Mouse (Mus musculus) lung, embryonic 15.5 days (tissue): ENCODE results near the gene Gins3. TPM values are rescaled to one million over a fixed set of nuclear protein-coding genes. Genes with fewer than 3 reads are reported as not detected.
"Not testable (repeated sequence)": the region's sequence is repeated elsewhere in the genome, so short reads cannot be mapped to it uniquely, and the experiment has no call there.

Experiments used
- ATAC-seq: fragments of 200-750 bp; cut with Nextera tagmentation; 2 replicates; pipeline ENCODE4 v1.8.0; 2017; ENCODE audit warnings: moderate number of reproducible peaks, borderline replicate concordance; ENCODE audit not compliant: low FRiP score, low TSS enrichment; ENCODE audit errors: extremely low read depth
- H3K27ac ChIP-seq: fragments of 300-500 bp; sonication (generic); 2 replicates; pipeline ENCODE4 v1.5.1; 2015; ENCODE audit warnings: moderate library complexity, mild to moderate bottlenecking, inconsistent platforms
- H3K27me3 ChIP-seq: fragments of 300-500 bp; sonication (generic); 2 replicates; pipeline ENCODE4 v1.6.1; 2015; ENCODE audit warnings: inconsistent platforms
- H3K36me3 ChIP-seq: fragments of 300-500 bp; sonication (generic); 2 replicates; pipeline ENCODE4 v1.6.1; 2015; ENCODE audit warnings: inconsistent platforms
- H3K4me1 ChIP-seq: fragments of 300-500 bp; sonication (generic); 2 replicates; pipeline ENCODE4 v1.6.1; 2015; ENCODE audit warnings: inconsistent platforms
- H3K4me2 ChIP-seq: fragments of 300-500 bp; sonication (generic); 2 replicates; pipeline ENCODE4 v1.6.1; 2015; ENCODE audit warnings: inconsistent platforms, mild to moderate bottlenecking, moderate library complexity
- H3K4me3 ChIP-seq: fragments of 300-500 bp; sonication (generic); 2 replicates; pipeline ENCODE4 v1.5.1; 2015; ENCODE audit warnings: mild to moderate bottlenecking, inconsistent platforms
- H3K9ac ChIP-seq: fragments of 300-500 bp; sonication (generic); 2 replicates; pipeline ENCODE4 v1.6.1; 2015; ENCODE audit warnings: inconsistent platforms
- H3K9me3 ChIP-seq: fragments of 300-500 bp; sonication (generic); 2 replicates; pipeline ENCODE4 v1.6.1; 2016; ENCODE audit warnings: inconsistent platforms
- WGBS: fragments of 180-500 bp; shearing (Covaris S2); methylation state at CpG from one replicate; pipeline ENCODE4 v1.1.7; 2015; 5-methylcytosine and 5-hydroxymethylcytosine counted together
- polyA plus RNA-seq: library from polyadenylated mRNA; unstranded; fragments of >200 nt; fragmentation: Nextera tagmentation; extraction: Ambion mirVana; gene quantifications from 2 replicates; pipeline ENCODE4 v1.2.1, GENCODE M21; 2015

Gene Gins3
- polyA plus RNA-seq, 1 experiment from 2014 or later, result 25.3 TPM

GRCm38 (mm10) chr8:95606509-95606908 lies 26.7 kb upstream of the Gins3 start:
- not testable (repeated sequence) for H3K4me2 ChIP-seq, H3K4me3 ChIP-seq, H3K4me1 ChIP-seq, H3K9me3 ChIP-seq, H3K27ac ChIP-seq, H3K36me3 ChIP-seq, H3K27me3 ChIP-seq, ATAC-seq, H3K9ac ChIP-seq
- 16% methylated on average over 4 of the region's 5 CpGs for WGBS

GRCm38 (mm10) chr8:95607210-95607609 lies 26.0 kb upstream of the Gins3 start:
- WGBS, result 52% methylated on average over 9 of the region's 9 CpGs
- no peaks in the 10 kb centered on the region for H3K9me3 ChIP-seq
- H3K36me3 ChIP-seq, result no peaks in the 10 kb centered on the region
- H3K4me1 ChIP-seq, result no peaks in the 10 kb centered on the region
- no peak overlapping the region for H3K4me3 ChIP-seq
- ATAC-seq, result no peak
- no peaks in the 10 kb centered on the region for H3K27me3 ChIP-seq
- no peak overlapping the region for H3K27ac ChIP-seq
- no peak overlapping the region for H3K9ac ChIP-seq
- H3K4me2 ChIP-seq, result no peak overlapping the region

GRCm38 (mm10) chr8:95609406-95609805 lies 23.8 kb upstream of the Gins3 start:
- H3K4me3 ChIP-seq, result no peak overlapping the region
- 78% methylated on average over 5 of the region's 5 CpGs for WGBS
- H3K9ac ChIP-seq, result no peak overlapping the region
- no peak for ATAC-seq
- no peaks in the 10 kb centered on the region for H3K36me3 ChIP-seq
- no peak overlapping the region for H3K27ac ChIP-seq
- H3K4me2 ChIP-seq, result no peak overlapping the region
- peaks cover 3% of the 10 kb centered on the region; the same call in 1 of the 2 replicates for H3K27me3 ChIP-seq
- H3K4me1 ChIP-seq, result no peaks in the 10 kb centered on the region
- no peaks in the 10 kb centered on the region for H3K9me3 ChIP-seq

DNA sequence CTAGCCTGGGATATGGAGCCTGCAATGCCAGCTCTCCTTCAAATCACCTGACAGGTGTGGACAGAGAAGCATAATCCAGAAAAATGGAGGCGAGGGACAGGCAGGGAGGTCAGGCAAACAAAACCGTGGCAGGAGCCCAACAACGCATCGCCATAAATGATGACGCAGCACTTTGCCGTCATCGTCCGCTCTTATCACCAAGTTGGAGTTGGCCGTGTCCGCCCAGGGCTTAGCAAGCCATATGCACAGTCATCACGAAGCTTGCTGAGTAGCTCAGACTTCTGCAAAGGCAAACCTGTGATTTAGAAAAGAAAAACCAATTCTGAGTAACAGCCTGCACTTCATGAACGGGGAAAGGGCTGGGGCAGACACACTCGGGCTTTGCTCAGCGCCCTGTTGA lies 22.5 kb upstream of the Gins3 start:
- ATAC-seq, result no peak
- H3K36me3 ChIP-seq, result no peaks in the 10 kb centered on the region
- peaks cover 3% of the 10 kb centered on the region; the same call in 1 of the 2 replicates for H3K27me3 ChIP-seq
- H3K27ac ChIP-seq, result no peak overlapping the region
- WGBS, result 56% methylated on average over 14 of the region's 14 CpGs
- H3K4me1 ChIP-seq, result no peaks in the 10 kb centered on the region
- H3K4me2 ChIP-seq, result no peak overlapping the region
- H3K9ac ChIP-seq, result no peak overlapping the region
- no peaks in the 10 kb centered on the region for H3K9me3 ChIP-seq
- no peak overlapping the region for H3K4me3 ChIP-seq

DNA sequence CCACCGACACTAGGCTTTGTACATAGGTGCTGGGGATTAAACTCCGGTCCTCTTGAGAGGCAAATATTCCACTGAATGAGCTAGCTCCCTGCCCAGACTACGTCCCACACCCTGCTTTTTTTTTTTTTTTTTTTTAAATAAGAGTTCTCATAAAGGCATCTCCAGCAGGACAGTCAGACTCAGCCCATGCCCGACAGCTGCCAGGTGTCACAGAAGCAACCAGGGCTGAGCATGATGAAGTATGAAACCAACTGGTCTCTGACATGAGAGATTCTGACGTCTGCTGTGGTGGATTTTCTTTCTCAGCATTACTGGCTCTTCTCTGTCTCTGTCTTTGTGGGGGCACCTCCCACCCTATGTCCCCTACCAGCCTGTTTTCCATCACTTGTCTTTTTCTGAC lies 21.5 kb upstream of the Gins3 start:
- ATAC-seq, result no peak
- Histone ChIP-seq H3K4me2 (no peak overlapping the region), H3K27me3 (peaks cover 3% of the 10 kb centered on the region; the same call in 1 of the 2 replicates), H3K27ac (no peak overlapping the region), H3K9me3 (no peaks in the 10 kb centered on the region), H3K4me3 (no peak overlapping the region), H3K9ac (no peak overlapping the region), H3K4me1 (no peaks in the 10 kb centered on the region), H3K36me3 (no peaks in the 10 kb centered on the region)
- 53% methylated on average over 5 of the region's 5 CpGs for WGBS

- WGBS, result 87% methylated on average over 7 of the region's 7 CpGs
- H3K9me3 ChIP-seq, result no peaks in the 10 kb centered on the region
- H3K4me3 ChIP-seq, result no peak overlapping the region
- H3K4me1 ChIP-seq, result no peaks in the 10 kb centered on the region
- ATAC-seq, result no peak
- H3K27ac ChIP-seq, result no peak overlapping the region
- no peak overlapping the region for H3K9ac ChIP-seq
- no peak overlapping the region for H3K4me2 ChIP-seq
- H3K27me3 ChIP-seq, result peaks cover 3% of the 10 kb centered on the region; the same call in 1 of the 2 replicates
- no peaks in the 10 kb centered on the region for H3K36me3 ChIP-seq
Observed at GRCm38 (mm10) chr8:95616383-95616782, 16.9 kb upstream of the Gins3 start.

GRCm38 (mm10) chr8:95620046-95620445 lies 13.2 kb upstream of the Gins3 start:
- 79% methylated on average over 2 of the region's 2 CpGs for WGBS
- Histone ChIP-seq H3K4me1 (no peaks in the 10 kb centered on the region), H3K36me3 (no peaks in the 10 kb centered on the region), H3K27ac (no peak overlapping the region), H3K9me3 (no peaks in the 10 kb centered on the region), H3K27me3 (peaks cover 6% of the 10 kb centered on the region; the same call in 1 of the 2 replicates), H3K9ac (no peak overlapping the region), H3K4me3 (no peak overlapping the region), H3K4me2 (no peak overlapping the region)
- no peak for ATAC-seq

- no peak for ATAC-seq
- Histone ChIP-seq H3K4me1 (no peaks in the 10 kb centered on the region), H3K36me3 (no peaks in the 10 kb centered on the region), H3K27me3 (peaks cover 6% of the 10 kb centered on the region; the same call in 1 of the 2 replicates), H3K27ac (no peak overlapping the region), H3K4me3 (no peak overlapping the region), H3K9me3 (no peaks in the 10 kb centered on the region), H3K4me2 (no peak overlapping the region), H3K9ac (no peak overlapping the region)
- WGBS, result 82% methylated on average over 2 of the region's 2 CpGs
Observed at GRCm38 (mm10) chr8:95624833-95625232, 8.4 kb upstream of the Gins3 start.

GRCm38 (mm10) chr8:95632840-95633239 lies 413 bp upstream of the Gins3 start:
- Histone ChIP-seq H3K9ac (no peak overlapping the region), H3K36me3 (no peaks in the 10 kb centered on the region), H3K9me3 (no peaks in the 10 kb centered on the region), H3K4me3 (peak overlapping the region; percentile 85), H3K4me1 (peaks cover 9% of the 10 kb centered on the region), H3K4me2 (peak overlapping the region; percentile 70), H3K27ac (no peak overlapping the region), H3K27me3 (no peaks in the 10 kb centered on the region; the same call in 1 of the 2 replicates)
- 81% methylated on average over 6 of the region's 6 CpGs for WGBS
- 0 out of 2 replicates have a peak, but pooled peaks have one; percentile 47 for ATAC-seq

DNA sequence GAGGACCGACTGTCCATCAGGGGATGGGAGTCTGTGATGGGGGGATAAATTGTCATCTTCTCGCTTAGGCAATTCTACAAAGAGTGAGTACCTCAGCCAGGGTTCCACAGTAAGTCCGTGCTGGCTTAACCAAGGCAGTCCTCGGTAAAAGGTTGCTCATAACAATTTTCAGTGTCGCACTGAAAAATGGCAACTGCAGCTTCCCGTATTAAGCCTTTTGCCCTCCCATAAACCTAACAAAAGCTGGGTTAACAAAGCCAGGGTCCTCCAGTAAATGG lies 749 bp downstream of the Gins3 start:
- Histone ChIP-seq H3K4me1 (peaks cover 9% of the 10 kb centered on the region), H3K36me3 (peaks cover 6% of the 10 kb centered on the region; the same call in 1 of the 2 replicates), H3K9me3 (no peaks in the 10 kb centered on the region), H3K9ac (peak overlapping the region; percentile 77), H3K27me3 (no peaks in the 10 kb centered on the region), H3K4me2 (peak overlapping the region; percentile 70), H3K27ac (no peak overlapping the region), H3K4me3 (peak overlapping the region; percentile 85)
- ATAC-seq, result no peak
- under 1% methylated on average over 6 of the region's 6 CpGs for WGBS

DNA sequence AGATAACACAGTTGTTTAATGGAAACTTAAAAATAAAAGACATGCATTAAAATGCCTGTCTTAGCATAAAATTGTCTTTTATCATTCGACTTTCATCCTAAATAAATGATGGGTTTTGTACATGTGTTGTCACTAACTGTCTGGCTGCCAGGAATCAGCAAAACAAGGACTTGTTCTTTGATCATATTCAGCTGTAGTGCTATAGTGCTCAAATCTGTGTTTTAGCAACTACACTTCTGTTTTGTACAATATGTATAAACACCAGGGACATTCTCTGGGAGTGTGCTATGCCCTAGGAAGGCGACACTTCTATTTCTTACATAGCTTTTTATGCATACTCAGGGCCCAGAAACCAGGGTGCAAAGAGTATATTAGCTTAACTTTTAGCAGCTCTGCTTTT lies 11.7 kb downstream of the Gins3 start:
- Histone ChIP-seq H3K4me1 (no peaks in the 10 kb centered on the region), H3K27me3 (no peaks in the 10 kb centered on the region), H3K27ac (no peak overlapping the region), H3K4me2 (no peak overlapping the region), H3K4me3 (no peak overlapping the region), H3K9me3 (no peaks in the 10 kb centered on the region), H3K9ac (no peak overlapping the region), H3K36me3 (peaks cover 15% of the 10 kb centered on the region; the same call in 1 of the 2 replicates)
- peak; percentile 42; the same call in 1 of the 2 replicates for ATAC-seq
- 67% methylated on average over 2 of the region's 2 CpGs for WGBS

DNA sequence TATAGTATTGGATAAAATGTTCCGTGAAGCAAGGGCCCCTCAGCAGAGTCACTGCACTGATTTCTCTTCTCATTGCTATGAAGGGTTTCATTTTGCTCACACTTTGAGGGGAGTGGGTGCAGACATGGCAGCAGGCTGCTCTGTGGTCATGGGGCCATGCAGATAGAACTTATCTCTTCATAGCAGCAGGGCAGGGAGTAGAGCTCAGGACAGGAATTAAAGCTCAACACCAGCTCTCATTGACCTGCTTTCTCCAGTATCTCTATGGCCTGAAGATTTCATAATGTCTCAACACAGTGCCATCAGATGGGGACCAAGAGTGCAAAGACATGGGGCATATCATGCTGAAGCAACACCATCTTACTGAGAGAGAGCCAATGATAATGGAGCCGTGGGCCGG lies 15.0 kb downstream of the Gins3 start:
- 89% methylated on average over 3 of the region's 3 CpGs for WGBS
- H3K4me1 ChIP-seq, result no peaks in the 10 kb centered on the region
- H3K9me3 ChIP-seq, result no peaks in the 10 kb centered on the region
- no peak overlapping the region for H3K4me2 ChIP-seq
- peaks cover 10% of the 10 kb centered on the region; the same call in 1 of the 2 replicates for H3K36me3 ChIP-seq
- no peak for ATAC-seq
- H3K9ac ChIP-seq, result no peak overlapping the region
- no peaks in the 10 kb centered on the region for H3K27me3 ChIP-seq
- H3K27ac ChIP-seq, result no peak overlapping the region
- H3K4me3 ChIP-seq, result no peak overlapping the region

DNA sequence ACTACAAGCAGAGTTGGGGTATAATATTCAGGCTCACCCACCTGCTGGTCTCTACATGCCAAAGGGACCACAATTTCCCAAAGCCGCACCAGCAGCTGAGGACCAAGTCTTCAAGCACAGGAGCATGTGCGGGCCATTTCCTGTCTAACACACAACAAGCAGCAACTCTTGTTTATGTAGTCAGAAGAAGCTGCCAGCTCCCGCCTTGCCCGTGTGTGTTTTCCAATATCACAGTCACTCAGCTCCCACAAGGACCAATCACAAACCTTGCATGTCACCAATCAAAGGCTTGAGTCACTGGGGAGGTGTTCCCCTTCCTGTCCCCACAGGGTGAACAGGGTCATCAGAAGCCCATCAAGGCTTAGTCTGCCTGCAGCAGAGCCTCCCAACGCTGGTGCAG lies 20.1 kb downstream of the Gins3 start:
- WGBS, result 45% methylated on average over 5 of the region's 5 CpGs

More for the DNA sequence above, 20.1 kb downstream of the Gins3 start:
- Histone ChIP-seq H3K4me3 (no peak overlapping the region), H3K4me2 (no peak overlapping the region), H3K4me1 (no peaks in the 10 kb centered on the region), H3K27ac (no peak overlapping the region), H3K36me3 (no peaks in the 10 kb centered on the region), H3K9ac (no peak overlapping the region), H3K9me3 (no peaks in the 10 kb centered on the region), H3K27me3 (no peaks in the 10 kb centered on the region)
- ATAC-seq, result no peak
